Mouse (Mus musculus): ENCODE data around the gene Bank1.

Bank1 gene

GRCm38 (mm10) chr3:136100973-136101500 lies 224.8 kb downstream of the Bank1 start:
- DNase-seq = no peak

GRCm38 (mm10) chr3:136100292-136100691 lies 225.6 kb downstream of the Bank1 start:
- DNase-seq = no peak

GRCm38 (mm10) chr3:136086948-136087660 lies 238.8 kb downstream of the Bank1 start:
- DNase-seq = no peak

GRCm38 (mm10) chr3:136086431-136086830 lies 239.4 kb downstream of the Bank1 start:
- no peak for DNase-seq

GRCm38 (mm10) chr3:136085077-136085476 lies 240.8 kb downstream of the Bank1 start:
- no peak for DNase-seq

- no peak for DNase-seq
Measured at GRCm38 (mm10) chr3:136084066-136084465, 241.8 kb downstream of the Bank1 start.

DNA sequence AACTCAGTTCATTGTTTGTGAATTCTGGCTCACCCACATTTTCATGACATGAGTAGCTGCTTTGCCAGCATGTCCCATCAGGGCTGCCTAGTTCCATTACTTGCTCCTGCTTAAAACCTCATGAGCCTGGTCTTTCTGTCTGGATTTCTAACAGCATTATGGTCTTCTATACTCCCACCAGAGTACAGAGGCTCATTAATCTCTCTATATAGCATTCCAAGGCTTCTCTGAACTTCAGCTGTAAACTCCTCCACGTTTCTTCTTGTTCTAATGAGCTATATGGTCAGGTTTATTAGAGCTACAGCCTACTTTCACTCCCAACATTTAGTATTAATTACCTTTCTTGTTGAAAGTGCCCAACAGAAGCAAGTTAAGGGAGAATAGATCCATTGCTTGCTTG lies 244.6 kb downstream of the Bank1 start:
- no peak for DNase-seq

GRCm38 (mm10) chr3:136078535-136078934 lies 247.3 kb downstream of the Bank1 start:
- no peak for DNase-seq

- DNase-seq = no peak
Measured at GRCm38 (mm10) chr3:136070394-136070793, 255.5 kb downstream of the Bank1 start.

DNA sequence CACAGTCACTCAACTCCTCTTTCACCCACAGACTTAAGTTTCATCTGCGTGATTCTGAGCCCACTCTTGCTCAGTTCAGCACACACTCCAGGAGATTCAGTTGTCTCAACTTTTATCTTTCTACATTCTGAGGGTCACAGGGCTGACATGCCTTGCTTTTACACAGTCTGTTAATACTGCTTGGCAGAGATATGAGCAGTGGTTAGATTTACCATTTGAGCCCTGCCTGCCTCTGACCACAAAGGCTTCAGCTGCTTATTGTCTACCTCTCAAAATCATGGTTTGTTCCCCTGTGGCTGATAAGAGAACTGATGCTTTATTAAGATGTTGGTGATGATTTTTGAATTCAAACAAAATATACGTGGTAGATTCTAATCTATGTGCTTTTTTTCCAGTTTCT lies 264.0 kb downstream of the Bank1 start:
- DNase-seq = no peak

GRCm38 (mm10) chr3:136050635-136051034 lies 275.2 kb downstream of the Bank1 start:
- DNase-seq = no peak

GRCm38 (mm10) chr3:136050215-136050614 lies 275.7 kb downstream of the Bank1 start:
- DNase-seq = no peak

DNA sequence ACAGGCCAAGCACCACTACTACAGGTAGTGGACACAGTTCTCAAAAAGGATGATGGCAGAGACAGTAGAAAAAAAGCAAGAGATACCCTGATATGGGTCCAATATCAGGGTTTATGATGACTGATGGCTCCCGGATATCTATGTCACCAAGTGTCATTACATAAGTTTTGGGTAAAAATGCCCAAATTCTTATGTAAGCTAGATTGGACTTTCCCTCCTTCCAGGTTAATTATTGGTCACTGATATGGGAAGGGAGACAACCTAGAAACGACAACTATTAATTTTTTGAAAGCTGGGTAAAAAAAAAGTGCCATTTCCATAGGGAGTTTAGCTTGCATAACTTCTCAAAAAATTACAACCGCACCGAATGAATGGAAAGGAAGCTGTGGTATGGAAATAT lies 277.8 kb downstream of the Bank1 start:
- DNase-seq = no peak

DNA sequence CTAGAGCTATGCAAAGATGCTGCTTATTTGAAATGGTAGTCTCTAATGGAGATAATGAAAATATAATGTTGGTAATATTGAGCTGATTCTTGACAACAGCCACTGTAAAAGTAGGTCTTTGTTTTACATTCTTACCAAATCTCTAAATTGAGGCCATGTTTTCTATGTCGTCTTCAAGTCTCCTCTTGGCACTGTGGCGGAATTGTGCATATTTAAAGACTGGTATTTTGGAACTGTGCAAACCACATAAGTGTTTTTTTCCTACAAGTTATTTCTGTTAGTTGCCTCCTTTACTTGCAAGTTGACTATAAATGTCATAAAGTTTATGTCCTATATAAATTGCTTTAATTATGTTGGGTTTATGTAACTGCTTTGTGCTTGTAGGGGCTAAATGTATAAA lies 280.5 kb downstream of the Bank1 start:
- DNase-seq = no peak

- no peak for DNase-seq
Measured at GRCm38 (mm10) chr3:136040041-136040440, 285.8 kb downstream of the Bank1 start.

DNA sequence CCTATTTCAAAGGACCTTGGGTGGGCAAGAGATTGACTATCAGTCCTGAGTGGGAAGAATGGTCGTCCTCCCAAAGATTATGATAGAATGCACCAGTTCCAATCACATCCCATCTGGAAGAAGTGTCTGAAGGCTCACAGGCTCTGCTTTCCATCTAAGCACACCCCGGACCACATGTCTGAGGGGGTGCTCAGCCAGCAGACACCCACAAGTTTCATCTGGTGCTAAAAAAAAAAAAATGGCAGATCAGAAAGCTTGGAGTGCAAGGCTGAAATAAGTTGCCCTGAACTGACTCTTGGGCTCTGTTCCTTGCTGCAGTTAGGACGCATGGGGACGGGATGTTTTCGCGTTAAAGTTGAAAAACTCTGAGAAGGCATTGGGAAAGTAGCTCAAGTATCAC lies 286.4 kb downstream of the Bank1 start:
- DNase-seq = no peak

GRCm38 (mm10) chr3:136037254-136037653 lies 288.6 kb downstream of the Bank1 start:
- no peak for DNase-seq

DNA sequence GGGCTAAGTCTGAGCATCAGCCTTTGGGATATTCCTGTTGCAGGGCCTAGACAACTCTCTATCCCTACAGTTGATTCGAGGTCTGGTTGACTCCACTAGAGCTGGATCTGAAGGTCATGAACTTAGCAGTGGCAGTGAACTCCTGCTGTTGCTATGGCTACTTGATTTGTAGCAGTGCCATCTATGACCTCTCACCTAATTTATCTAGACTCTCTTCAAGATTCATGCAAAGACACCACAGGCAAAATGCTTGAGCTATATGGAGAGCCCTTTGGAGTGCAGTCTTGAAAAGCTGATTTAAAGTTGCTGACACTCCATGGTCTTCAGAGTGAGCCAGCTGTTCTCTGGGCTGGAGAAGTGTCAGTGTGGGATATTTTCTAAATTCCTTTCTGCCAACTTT lies 290.1 kb downstream of the Bank1 start:
- DNase-seq = no peak

DNA sequence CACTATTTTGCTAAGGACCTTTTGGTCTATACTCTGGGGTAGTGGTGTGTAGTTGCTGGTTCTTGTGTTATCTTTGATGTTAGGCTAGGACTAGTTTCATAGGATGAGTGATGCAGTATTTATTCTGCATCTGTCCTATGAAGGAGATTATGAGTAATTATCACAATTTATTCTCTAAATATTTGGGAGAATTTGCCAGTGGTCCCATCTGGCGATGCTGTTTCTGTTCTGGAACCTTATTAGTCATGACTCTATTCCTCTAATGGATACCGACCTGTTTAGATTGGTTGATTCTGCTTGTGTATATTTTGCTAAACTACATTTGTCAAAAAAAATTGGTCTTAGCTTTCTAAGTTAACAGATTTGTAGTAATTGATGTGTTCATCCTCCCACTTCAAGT lies 301.0 kb downstream of the Bank1 start:
- no peak for DNase-seq

DNA sequence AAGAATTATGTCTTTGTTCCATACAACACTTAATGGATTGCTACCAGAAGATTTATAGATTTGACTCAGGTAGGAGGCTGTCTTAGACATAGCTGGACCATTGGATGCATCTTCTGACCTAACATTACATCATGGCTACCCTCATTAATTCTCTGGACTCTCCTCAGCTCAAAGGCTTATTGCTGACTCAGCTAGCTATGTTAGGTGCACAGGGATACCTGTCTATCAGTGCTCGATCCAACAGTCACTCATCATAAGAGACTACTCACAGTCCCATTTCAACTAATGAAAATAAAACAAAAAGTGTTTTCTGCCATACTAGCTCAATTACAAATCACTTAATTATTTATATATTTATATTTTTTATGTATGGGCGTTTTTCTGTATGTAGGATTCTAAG lies 308.3 kb downstream of the Bank1 start:
- DNase-seq = no peak

DNA sequence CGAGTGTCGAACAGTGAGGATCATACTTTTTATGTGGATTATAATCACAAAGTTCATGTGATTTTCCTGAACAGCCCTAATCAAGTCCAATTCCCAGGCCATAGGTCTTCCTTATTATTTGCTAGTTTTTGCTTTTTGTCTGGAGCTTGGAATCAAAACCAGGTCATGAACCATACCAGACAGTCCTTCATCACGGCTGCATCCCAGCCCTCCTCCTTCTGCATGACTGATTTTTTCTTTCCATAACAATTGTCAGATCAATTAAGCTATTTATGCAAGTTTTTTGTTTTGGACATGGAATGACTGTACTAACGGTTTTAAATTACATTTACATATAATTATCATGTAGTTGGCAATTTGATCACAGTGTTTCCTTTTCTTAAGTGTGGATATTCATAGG lies 315.2 kb downstream of the Bank1 start:
- DNase-seq = no peak

DNA sequence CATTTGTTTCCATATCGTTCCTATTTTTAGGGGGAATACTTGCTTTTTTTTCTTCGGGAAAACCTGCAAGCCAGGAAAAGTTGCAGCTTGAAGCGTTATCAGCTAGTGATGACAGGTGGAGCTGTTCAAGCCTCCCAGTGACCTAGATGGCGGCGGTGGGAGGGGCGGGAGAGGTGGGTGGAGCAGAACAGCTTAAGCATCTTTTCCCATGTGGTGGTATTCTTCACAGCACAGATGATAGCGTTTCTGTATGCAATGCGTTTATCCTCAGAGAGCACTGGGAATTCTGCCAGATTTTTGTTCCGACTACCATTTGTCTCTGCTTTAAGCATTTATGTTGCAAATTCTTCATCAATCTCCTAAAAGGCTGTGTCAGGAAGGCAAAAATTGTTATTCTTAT lies 318.0 kb downstream of the Bank1 start:
- no peak for DNase-seq

GRCm38 (mm10) chr3:136007081-136007828 lies 318.6 kb downstream of the Bank1 start:
- DNase-seq = no peak

All from lung, postnatal 4 days (tissue).